Mouse (Mus musculus) MEL (cell line): ENCODE results near the gene Krt13. TPM values are rescaled to one million over a fixed set of nuclear protein-coding genes. Genes with fewer than 3 reads are reported as not detected.

Source experiments
- DNase-seq: peaks from one replicate; pipeline ENCODE4 v3.0.0; 2011; ENCODE audit warnings: low read depth, low spot score
- H3K27ac ChIP-seq: 2 replicates; pipeline ENCODE4 v1.5.1; 2012; ENCODE audit warnings: low read depth, mild to moderate bottlenecking, control low read depth, low read length, moderate library complexity; ENCODE audit not compliant: control insufficient read depth
- H3K27me3 ChIP-seq, 2 experiments: fragments of 150-350 bp in 1 of 2; sonication (generic) in 1 of 2; 2 replicates each; pipeline ENCODE4 v1.6.1; 2012; ENCODE audit warnings: low read length in 2 of 2, mild to moderate bottlenecking in 2 of 2, improper control_type of control experiment in 1 of 2, moderate library complexity in 1 of 2; ENCODE audit not compliant: insufficient read depth in 2 of 2, control insufficient read depth in 1 of 2
- H3K36me3 ChIP-seq, 2 experiments: 2 replicates each; pipeline ENCODE4 v1.6.1; 2012 to 2014; ENCODE audit warnings: low read length in 2 of 2, improper control_type of control experiment in 1 of 2, inconsistent platforms in 1 of 2, mild to moderate bottlenecking in 1 of 2; ENCODE audit not compliant: insufficient read depth in 2 of 2, control insufficient read depth in 1 of 2
- H3K4me1 ChIP-seq, 2 experiments: fragments of 150-350 bp in 1 of 2; sonication (generic) in 1 of 2; 2 replicates each; pipeline ENCODE4 v1.6.1; 2012; ENCODE audit warnings: low read length in 2 of 2, improper control_type of control experiment in 1 of 2, mild to moderate bottlenecking in 1 of 2; ENCODE audit not compliant: insufficient read depth in 2 of 2, control insufficient read depth in 1 of 2
- H3K4me3 ChIP-seq, 2 experiments: fragments of 150-350 bp in 1 of 2; sonication (generic) in 1 of 2; 2 replicates each; pipeline ENCODE4 v1.5.1; 2012; ENCODE audit warnings: low read depth in 2 of 2, low read length in 2 of 2, mild to moderate bottlenecking in 2 of 2, moderate library complexity in 2 of 2, control low read depth in 1 of 2, improper control_type of control experiment in 1 of 2; ENCODE audit not compliant: control insufficient read depth in 1 of 2, insufficient read depth in 1 of 2
- H3K79me2 ChIP-seq: 2 replicates; pipeline ENCODE4 v1.6.1; 2012; ENCODE audit warnings: mild to moderate bottlenecking, low read length, moderate library complexity; ENCODE audit not compliant: control insufficient read depth, poor library complexity, insufficient read depth
- H3K9ac ChIP-seq: 2 replicates; pipeline ENCODE4 v1.6.1; 2012; ENCODE audit warnings: low read depth, mild to moderate bottlenecking, control low read depth, low read length, moderate library complexity; ENCODE audit not compliant: control insufficient read depth, poor library complexity, severe bottlenecking
- H3K9me3 ChIP-seq: fragments of 150-350 bp; sonication (generic); replicated peaks from 2 replicates; pipeline ENCODE4 v1.6.1; 2012; ENCODE audit warnings: mild to moderate bottlenecking, low read length, improper control_type of control experiment, moderate library complexity; ENCODE audit not compliant: insufficient read depth
- CTCF ChIP-seq, 3 experiments: IDR thresholded peaks in 2 of 3; conservative IDR thresholded peaks in 1 of 3; 2 replicates each; pipeline ENCODE4 v1.5.1; 2011 to 2012; ENCODE audit warnings: low read length in 3 of 3, low read depth in 2 of 3, mild to moderate bottlenecking in 2 of 3, improper control_type of control experiment in 1 of 3, inconsistent platforms in 1 of 3, mixed read lengths in 1 of 3, moderate library complexity in 1 of 3; ENCODE audit not compliant: control insufficient read depth in 1 of 3, insufficient read depth in 1 of 3, poor library complexity in 1 of 3, severe bottlenecking in 1 of 3
- EP300 ChIP-seq, 2 experiments: IDR thresholded peaks; 2 replicates each; pipeline ENCODE4 v1.6.1; 2011; ENCODE audit warnings: improper control_type of control experiment in 2 of 2, low read length in 2 of 2, low read depth in 1 of 2, mild to moderate bottlenecking in 1 of 2
- ETS1 ChIP-seq: IDR thresholded peaks from 2 replicates; pipeline ENCODE4 v1.6.1; 2012; ENCODE audit warnings: low read depth, mild to moderate bottlenecking, inconsistent platforms, low read length, improper control_type of control experiment, moderate library complexity
- GATA1 ChIP-seq: IDR thresholded peaks from 2 replicates; pipeline ENCODE4 v1.6.1; 2011; ENCODE audit warnings: low read depth, low read length, improper control_type of control experiment
- HCFC1 ChIP-seq: IDR thresholded peaks from 2 replicates; pipeline ENCODE4 v1.6.1; 2012; ENCODE audit warnings: low read depth, mild to moderate bottlenecking, inconsistent platforms, low read length, improper control_type of control experiment, moderate library complexity
- JUND ChIP-seq: IDR thresholded peaks from 2 replicates; pipeline ENCODE4 v1.6.1; 2011; ENCODE audit warnings: low read depth, mild to moderate bottlenecking, improper control_type of control experiment, low read length
- MAZ ChIP-seq: IDR thresholded peaks from 2 replicates; pipeline ENCODE4 v1.6.1; 2012; ENCODE audit warnings: low read depth, mild to moderate bottlenecking, inconsistent platforms, low read length, improper control_type of control experiment
- MEF2A ChIP-seq: IDR thresholded peaks from 2 replicates; pipeline ENCODE4 v1.6.1; 2014; ENCODE audit warnings: low read depth, mild to moderate bottlenecking, inconsistent platforms, low read length, improper control_type of control experiment; ENCODE audit not compliant: poor library complexity, insufficient replicate concordance, severe bottlenecking; ENCODE audit errors: extremely low read depth
- POLR2A ChIP-seq, 2 experiments: IDR thresholded peaks; 2 replicates each; pipeline ENCODE4 v1.6.1; 2011 to 2012; ENCODE audit warnings: low read length in 2 of 2, mild to moderate bottlenecking in 2 of 2, control low read depth in 1 of 2, improper control_type of control experiment in 1 of 2, low read depth in 1 of 2, moderate library complexity in 1 of 2; ENCODE audit not compliant: control insufficient read depth in 1 of 2, insufficient read depth in 1 of 2, poor library complexity in 1 of 2
- POLR2AphosphoS2 ChIP-seq: IDR thresholded peaks from 2 replicates; pipeline ENCODE4 v1.6.1; 2011; ENCODE audit warnings: low read length, improper control_type of control experiment
- POLR2AphosphoS5 ChIP-seq: IDR thresholded peaks from 2 replicates; pipeline ENCODE4 v1.6.1; 2012; ENCODE audit warnings: low read depth, borderline replicate concordance, mild to moderate bottlenecking, inconsistent platforms, low read length, moderate library complexity, mixed read lengths
- RAD21 ChIP-seq: IDR thresholded peaks from 2 replicates; pipeline ENCODE4 v1.6.1; 2011; ENCODE audit warnings: mild to moderate bottlenecking, low read depth, low read length, improper control_type of control experiment
- RCOR1 ChIP-seq: IDR thresholded peaks from 2 replicates; pipeline ENCODE4 v1.6.1; 2012; ENCODE audit warnings: low read depth, mild to moderate bottlenecking, inconsistent platforms, low read length, improper control_type of control experiment
- SMC3 ChIP-seq: IDR thresholded peaks from 2 replicates; pipeline ENCODE4 v1.6.1; 2011; ENCODE audit warnings: low read depth, low read length, improper control_type of control experiment
- TAL1 ChIP-seq: IDR thresholded peaks from 2 replicates; pipeline ENCODE4 v1.6.1; 2012; ENCODE audit warnings: mild to moderate bottlenecking, inconsistent platforms, low read length, moderate library complexity, mixed read lengths
- TBP ChIP-seq: IDR thresholded peaks from 2 replicates; pipeline ENCODE4 v1.8.0; 2011; ENCODE audit warnings: low read depth, low read length, improper control_type of control experiment
- TCF12 ChIP-seq: IDR thresholded peaks from 2 replicates; pipeline ENCODE4 v1.6.1; 2014; ENCODE audit warnings: low read depth, mild to moderate bottlenecking, inconsistent platforms, low read length, improper control_type of control experiment, moderate library complexity
- USF1 ChIP-seq: IDR thresholded peaks from 2 replicates; pipeline ENCODE4 v1.6.1; 2014; ENCODE audit warnings: low read depth, mild to moderate bottlenecking, inconsistent platforms, low read length, improper control_type of control experiment, moderate library complexity
- ZKSCAN1 ChIP-seq: IDR thresholded peaks from 2 replicates; pipeline ENCODE4 v1.6.1; 2012; ENCODE audit warnings: low read depth, mild to moderate bottlenecking, inconsistent platforms, low read length, improper control_type of control experiment, moderate library complexity
- ZMIZ1 ChIP-seq: IDR thresholded peaks from 2 replicates; pipeline ENCODE4 v1.6.1; 2012; ENCODE audit warnings: low read depth, mild to moderate bottlenecking, inconsistent platforms, low read length, improper control_type of control experiment, moderate library complexity
- ZNF384 ChIP-seq: IDR thresholded peaks from 2 replicates; pipeline ENCODE4 v1.6.1; 2012; ENCODE audit warnings: low read depth, mild to moderate bottlenecking, inconsistent platforms, low read length, improper control_type of control experiment
- polyA plus RNA-seq, 2 experiments: library from polyadenylated mRNA; stranded (reverse) in 1 of 2; unstranded in 1 of 2; fragments of >175 nt in 1 of 2; fragments of >200 nt in 1 of 2; gene quantifications; 2 replicates each; pipeline versions ENCODE4 v1.2.1 to v1.2.4; 2012; ENCODE audit warnings: low replicate concordance in 2 of 2, low read depth in 1 of 2; ENCODE audit not compliant: insufficient read length in 2 of 2, insufficient read depth in 1 of 2, missing spikeins in 1 of 2
- total RNA-seq: library from RNA; depleted of rRNA; stranded (reverse); fragments of 300-350 nt; gene quantifications from 2 replicates; pipeline ENCODE4 v1.2.3, GENCODE M21; 2012; rRNA removed

Krt13 gene
- not detected in 2 replicates for total RNA-seq
- polyA plus RNA-seq = not detected

DNA sequence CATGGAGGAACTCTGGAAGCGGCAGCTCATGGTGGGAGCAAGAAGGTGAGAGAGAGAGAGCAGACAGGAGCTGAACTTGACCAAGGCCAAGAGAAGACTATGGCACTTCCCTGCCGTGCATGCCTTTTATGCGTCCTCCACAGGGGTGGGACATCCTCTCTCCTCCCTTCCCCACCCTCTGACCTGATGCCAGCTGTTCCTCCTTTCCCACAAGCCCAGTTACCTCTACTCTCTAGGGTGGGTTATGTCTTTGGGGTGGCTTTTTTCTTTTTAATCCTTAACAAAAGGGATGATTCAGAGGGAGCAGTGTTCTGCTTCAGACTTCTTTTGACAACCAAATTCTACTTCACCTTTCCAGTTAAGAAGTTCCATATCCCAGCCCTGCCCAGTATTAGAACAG is at the start of gene Krt13:
Krt13 (minus strand) TSS at position 101 of the 400 bp plus-strand sequence.
- H3K27me3 ChIP-seq = no peaks in the 10 kb centered on the region
- H3K36me3 ChIP-seq = no peaks in the 10 kb centered on the region
- H3K4me1 ChIP-seq = no peaks in the 10 kb centered on the region
- H3K9ac ChIP-seq = no peak within 1 kb of the TSS
- no peaks in the 10 kb centered on the region for H3K79me2 ChIP-seq
- no peak within 1 kb of the TSS for H3K4me3 ChIP-seq
- H3K27ac ChIP-seq = no peak within 1 kb of the TSS
- TF ChIP-seq CTCF (IDR thresholded peaks at IDR 0.05 in 2 of 3, conservative IDR thresholded peaks at IDR 0.05 in 1 of 3; ENCODE audit: control insufficient read depth in 1 of 3, insufficient read depth in 1 of 3, low read depth in 2 of 3, low read length in 3 of 3, poor library complexity in 1 of 3, severe bottlenecking in 1 of 3) = no peak
- no peak for TF ChIP-seq TAL1
- no peak for TF ChIP-seq MAZ
- no peak for TF ChIP-seq GATA1
- DNase-seq = no peak
- H3K9me3 ChIP-seq = no peaks in the 10 kb centered on the region

- Histone ChIP-seq H3K27me3 (no peaks in the 10 kb centered on the region), H3K27ac (no peak overlapping the region), H3K4me3 (no peak overlapping the region), H3K4me1 (no peaks in the 10 kb centered on the region), H3K9ac (no peak overlapping the region), H3K79me2 (no peaks in the 10 kb centered on the region), H3K9me3 (no peaks in the 10 kb centered on the region), H3K36me3 (no peaks in the 10 kb centered on the region)
- DNase-seq = peak; percentile 20
- TF ChIP-seq ZMIZ1 (no peak), CTCF (IDR thresholded peaks at IDR 0.05 in 2 of 3, conservative IDR thresholded peaks at IDR 0.05 in 1 of 3; ENCODE audit: control insufficient read depth in 1 of 3, insufficient read depth in 1 of 3, low read depth in 2 of 3, low read length in 3 of 3, poor library complexity in 1 of 3, severe bottlenecking in 1 of 3) (peak; percentile 23 to 65 (median 31)), SMC3 (peak; percentile 22; the same call in 1 of the 2 replicates)
- TF ChIP-seq, all 39 proteins: peak for 2
Measured at GRCm38 (mm10) chr11:100168765-100169762, 47.7 kb upstream of the Krt13 start.

DNA sequence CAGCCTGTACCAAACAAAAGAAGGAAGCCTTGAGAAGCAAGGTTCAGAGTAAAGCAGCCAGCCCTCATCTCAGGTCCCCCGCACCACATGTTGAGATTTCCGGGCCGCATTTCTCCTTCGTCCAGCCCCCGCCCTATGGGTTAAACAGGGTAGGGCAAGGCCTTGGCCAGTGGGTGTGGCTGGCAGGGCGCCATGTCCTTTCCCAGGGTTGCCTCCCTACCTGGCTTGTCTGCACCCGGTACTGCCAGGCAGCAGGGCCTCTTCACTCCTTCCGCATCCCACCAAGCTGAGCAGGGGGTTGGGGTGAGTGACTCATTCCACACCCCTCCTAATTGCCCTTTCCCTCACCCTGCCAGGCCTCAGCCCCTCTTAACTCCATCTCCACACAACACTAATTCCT is 46.7 kb upstream of the Krt13 start:
- DNase-seq = no peak
- no peak overlapping the region for H3K9ac ChIP-seq
- H3K9me3 ChIP-seq = no peaks in the 10 kb centered on the region
- H3K79me2 ChIP-seq = no peaks in the 10 kb centered on the region
- H3K27ac ChIP-seq = no peak overlapping the region
- H3K27me3 ChIP-seq = no peaks in the 10 kb centered on the region
- TF ChIP-seq TAL1 (no peak), ETS1 (no peak), POLR2AphosphoS5 (no peak), ZMIZ1 (no peak), MEF2A (no peak), RCOR1 (no peak), POLR2A (IDR thresholded peaks at IDR 0.05; ENCODE audit: control insufficient read depth in 1 of 2, insufficient read depth in 1 of 2, low read depth in 1 of 2, low read length in 2 of 2, poor library complexity in 1 of 2) (no peak), ZKSCAN1 (no peak), POLR2AphosphoS2 (no peak), MAZ (no peak), JUND (no peak), HCFC1 (no peak), TCF12 (no peak), TBP (no peak), EP300 (IDR thresholded peaks at IDR 0.05; ENCODE audit: low read depth in 1 of 2, low read length in 2 of 2) (no peak), GATA1 (no peak), SMC3 (no peak), USF1 (no peak), RAD21 (no peak), ZNF384 (no peak)
- no peak overlapping the region for H3K4me3 ChIP-seq
- H3K4me1 ChIP-seq = no peaks in the 10 kb centered on the region
- H3K36me3 ChIP-seq = no peaks in the 10 kb centered on the region
